Mouse (Mus musculus): Measurements from ENCODE around the gene Slc24a3. TPM values are rescaled to one million over a fixed set of nuclear protein-coding genes. Genes with fewer than 3 reads are reported as not detected.

Slc24a3 gene
- total RNA-seq, 1 experiment, result 0.98 TPM

- in situ Hi-C loops (cut with MboI; ENCODE audit: low sequenced_read_pairs in 2 of 2, unreplicated experiment in 2 of 2), result no loop called here
Measured at GRCm38 (mm10) chr2:145232764-145233484, 65.4 kb downstream of the Slc24a3 start.

GRCm38 (mm10) chr2:145233547-145234398, 66.2 kb downstream of the Slc24a3 start:
- no peak for TF ChIP-seq ZNF384 (IDR thresholded peaks at IDR 0.05; ENCODE audit: low read depth, low read length)
- no peak for TF ChIP-seq MAFK (IDR thresholded peaks at IDR 0.05; ENCODE audit: insufficient read depth, low read depth, low read length)
- no peak for TF ChIP-seq HCFC1 (IDR thresholded peaks at IDR 0.05; ENCODE audit: borderline replicate concordance, insufficient read depth, low read length)
- TF ChIP-seq ZC3H11A (IDR thresholded peaks at IDR 0.05; ENCODE audit: borderline replicate concordance, low read depth, low read length), result no peak
- TF ChIP-seq CHD2 (IDR thresholded peaks at IDR 0.05; ENCODE audit: low read depth, low read length), result no peak
- H3K4me3 ChIP-seq (ENCODE audit: insufficient read depth in 1 of 2, low read depth in 1 of 2, low read length in 2 of 2, poor library complexity in 1 of 2, severe bottlenecking in 1 of 2), result no peak overlapping the region
- no peak overlapping the region for H3K27ac ChIP-seq (ENCODE audit: insufficient read depth, low read depth, low read length, poor library complexity, severe bottlenecking)
- H3K9ac ChIP-seq (ENCODE audit: insufficient read depth, low read depth, low read length, poor library complexity, severe bottlenecking), result no peak overlapping the region
- H3K4me1 ChIP-seq (ENCODE audit: control insufficient read depth in 2 of 2, insufficient read depth in 2 of 2, low read length in 2 of 2, poor library complexity in 1 of 2), result no peaks in the 10 kb centered on the region
- no peaks in the 10 kb centered on the region for H3K36me3 ChIP-seq (ENCODE audit: control insufficient read depth, insufficient read depth, low read length, poor library complexity, severe bottlenecking)
- DNase-seq (ENCODE audit: low read depth, low spot score), result no peak
- in situ Hi-C loops (cut with MboI; ENCODE audit: low sequenced_read_pairs in 2 of 2, unreplicated experiment in 2 of 2), result no loop called here
- H3K9me3 ChIP-seq (ENCODE audit: control insufficient read depth, insufficient read depth, low read depth, low read length), result no peaks in the 10 kb centered on the region

More at GRCm38 (mm10) chr2:145232764-145233484, 65.4 kb downstream of the Slc24a3 start:
- no peak overlapping the region for H3K27ac ChIP-seq (ENCODE audit: insufficient read depth, low read depth, low read length, poor library complexity, severe bottlenecking)
- DNase-seq (ENCODE audit: low read depth, low spot score), result no peak
- H3K4me3 ChIP-seq (ENCODE audit: insufficient read depth in 1 of 2, low read depth in 1 of 2, low read length in 2 of 2, poor library complexity in 1 of 2, severe bottlenecking in 1 of 2), result no peak overlapping the region
- H3K4me1 ChIP-seq (ENCODE audit: control insufficient read depth in 2 of 2, insufficient read depth in 2 of 2, low read length in 2 of 2, poor library complexity in 1 of 2), result no peaks in the 10 kb centered on the region
- TF ChIP-seq MAFK (IDR thresholded peaks at IDR 0.05; ENCODE audit: insufficient read depth, low read depth, low read length) (no peak), ZNF384 (IDR thresholded peaks at IDR 0.05; ENCODE audit: low read depth, low read length) (no peak), HCFC1 (IDR thresholded peaks at IDR 0.05; ENCODE audit: borderline replicate concordance, insufficient read depth, low read length) (no peak), ZC3H11A (IDR thresholded peaks at IDR 0.05; ENCODE audit: borderline replicate concordance, low read depth, low read length) (no peak), CHD2 (IDR thresholded peaks at IDR 0.05; ENCODE audit: low read depth, low read length) (no peak)
- H3K9ac ChIP-seq (ENCODE audit: insufficient read depth, low read depth, low read length, poor library complexity, severe bottlenecking), result no peak overlapping the region
- H3K9me3 ChIP-seq (ENCODE audit: control insufficient read depth, insufficient read depth, low read depth, low read length), result no peaks in the 10 kb centered on the region
- H3K36me3 ChIP-seq (ENCODE audit: control insufficient read depth, insufficient read depth, low read length, poor library complexity, severe bottlenecking), result no peaks in the 10 kb centered on the region

GRCm38 (mm10) chr2:145246384-145246783, 78.8 kb downstream of the Slc24a3 start:
- no peak for DNase-seq (ENCODE audit: low read depth, low spot score)
- in situ Hi-C loops (cut with MboI; ENCODE audit: low sequenced_read_pairs in 2 of 2, unreplicated experiment in 2 of 2), result no loop called here
- Histone ChIP-seq H3K4me3 (ENCODE audit: insufficient read depth in 1 of 2, low read depth in 1 of 2, low read length in 2 of 2, poor library complexity in 1 of 2, severe bottlenecking in 1 of 2) (no peak overlapping the region), H3K9ac (ENCODE audit: insufficient read depth, low read depth, low read length, poor library complexity, severe bottlenecking) (no peak overlapping the region), H3K9me3 (ENCODE audit: control insufficient read depth, insufficient read depth, low read depth, low read length) (no peaks in the 10 kb centered on the region), H3K27ac (ENCODE audit: insufficient read depth, low read depth, low read length, poor library complexity, severe bottlenecking) (no peak overlapping the region), H3K4me1 (ENCODE audit: control insufficient read depth in 2 of 2, insufficient read depth in 2 of 2, low read length in 2 of 2, poor library complexity in 1 of 2) (no peaks in the 10 kb centered on the region), H3K36me3 (ENCODE audit: control insufficient read depth, insufficient read depth, low read length, poor library complexity, severe bottlenecking) (no peaks in the 10 kb centered on the region)
- no peak for TF ChIP-seq ZNF384 (IDR thresholded peaks at IDR 0.05; ENCODE audit: low read depth, low read length)
- TF ChIP-seq HCFC1 (IDR thresholded peaks at IDR 0.05; ENCODE audit: borderline replicate concordance, insufficient read depth, low read length), result no peak
- no peak for TF ChIP-seq ZC3H11A (IDR thresholded peaks at IDR 0.05; ENCODE audit: borderline replicate concordance, low read depth, low read length)
- TF ChIP-seq MAFK (IDR thresholded peaks at IDR 0.05; ENCODE audit: insufficient read depth, low read depth, low read length), result no peak
- no peak for TF ChIP-seq CHD2 (IDR thresholded peaks at IDR 0.05; ENCODE audit: low read depth, low read length)

- no peak for TF ChIP-seq ZNF384 (IDR thresholded peaks at IDR 0.05; ENCODE audit: low read depth, low read length)
- no peak for TF ChIP-seq ZC3H11A (IDR thresholded peaks at IDR 0.05; ENCODE audit: borderline replicate concordance, low read depth, low read length)
- no peak for DNase-seq (ENCODE audit: low read depth, low spot score)
- H3K27ac ChIP-seq (ENCODE audit: insufficient read depth, low read depth, low read length, poor library complexity, severe bottlenecking), result no peak overlapping the region
Measured at GRCm38 (mm10) chr2:145248185-145248584, 80.6 kb downstream of the Slc24a3 start.

More at GRCm38 (mm10) chr2:145248185-145248584, 80.6 kb downstream of the Slc24a3 start:
- Histone ChIP-seq H3K4me3 (ENCODE audit: insufficient read depth in 1 of 2, low read depth in 1 of 2, low read length in 2 of 2, poor library complexity in 1 of 2, severe bottlenecking in 1 of 2) (no peak overlapping the region), H3K9ac (ENCODE audit: insufficient read depth, low read depth, low read length, poor library complexity, severe bottlenecking) (no peak overlapping the region), H3K9me3 (ENCODE audit: control insufficient read depth, insufficient read depth, low read depth, low read length) (no peaks in the 10 kb centered on the region), H3K4me1 (ENCODE audit: control insufficient read depth in 2 of 2, insufficient read depth in 2 of 2, low read length in 2 of 2, poor library complexity in 1 of 2) (no peaks in the 10 kb centered on the region), H3K36me3 (ENCODE audit: control insufficient read depth, insufficient read depth, low read length, poor library complexity, severe bottlenecking) (no peaks in the 10 kb centered on the region)
- in situ Hi-C loops (cut with MboI; ENCODE audit: low sequenced_read_pairs in 2 of 2, unreplicated experiment in 2 of 2), result no loop called here
